Mouse (Mus musculus) thymus, postnatal 4 days (tissue): Measurements from ENCODE around the gene Gtsf1.
"Not testable (repeated sequence)": the region's sequence is repeated elsewhere in the genome, so short reads cannot be mapped to it uniquely, and the experiment has no call there.

ENCODE experiments used
- DNase-seq: peaks from one replicate; pipeline ENCODE4 v3.0.0; 2021

Gene Gtsf1

GRCm38 (mm10) chr15:103430241-103430640, at the start of gene Gtsf1:
Gene Gtsf1 (minus strand): TSS chr15:103430470.
- peak; percentile 7 for DNase-seq

- DNase-seq: no peak
Observed at GRCm38 (mm10) chr15:103479080-103479606, 48.9 kb upstream of the Gtsf1 start.

GRCm38 (mm10) chr15:103473769-103474168, 43.5 kb upstream of the Gtsf1 start:
- no peak for DNase-seq

GRCm38 (mm10) chr15:103473182-103473581, 42.9 kb upstream of the Gtsf1 start:
- no peak for DNase-seq

- DNase-seq: no peak
Observed at GRCm38 (mm10) chr15:103472265-103472664, 42.0 kb upstream of the Gtsf1 start.

- no peak for DNase-seq
Observed at GRCm38 (mm10) chr15:103471488-103472194, 41.4 kb upstream of the Gtsf1 start.

GRCm38 (mm10) chr15:103462539-103463261, 32.4 kb upstream of the Gtsf1 start:
- no peak for DNase-seq

- DNase-seq: no peak
Observed at GRCm38 (mm10) chr15:103454449-103454848, 24.2 kb upstream of the Gtsf1 start.

- peak; percentile 77 for DNase-seq
Observed at GRCm38 (mm10) chr15:103453551-103454218, 23.4 kb upstream of the Gtsf1 start, which contains the start of gene Nckap1l. Gene Nckap1l (plus strand): TSS chr15:103453794.

GRCm38 (mm10) chr15:103448369-103448768, 18.1 kb upstream of the Gtsf1 start, which contains the start of gene Gtsf2:
Gene Gtsf2 (minus strand): TSS chr15:103448469.
- DNase-seq: no peak

GRCm38 (mm10) chr15:103445966-103446365, 15.7 kb upstream of the Gtsf1 start:
- not testable (repeated sequence) for DNase-seq

GRCm38 (mm10) chr15:103427017-103427416, 3.3 kb downstream of the Gtsf1 start:
- DNase-seq: no peak

- not testable (repeated sequence) for DNase-seq
Observed at GRCm38 (mm10) chr15:103405586-103405985, 24.7 kb downstream of the Gtsf1 start.

GRCm38 (mm10) chr15:103401361-103401760, 28.9 kb downstream of the Gtsf1 start:
- no peak for DNase-seq

- no peak for DNase-seq
Observed at GRCm38 (mm10) chr15:103393577-103393976, 36.7 kb downstream of the Gtsf1 start.

GRCm38 (mm10) chr15:103388556-103389145, 41.6 kb downstream of the Gtsf1 start:
- no peak for DNase-seq

- no peak for DNase-seq
Observed at GRCm38 (mm10) chr15:103383771-103384488, 46.3 kb downstream of the Gtsf1 start.

- no peak for DNase-seq
Observed at GRCm38 (mm10) chr15:103382795-103383406, 47.4 kb downstream of the Gtsf1 start.

- DNase-seq: no peak
Observed at GRCm38 (mm10) chr15:103382075-103382474, 48.2 kb downstream of the Gtsf1 start.

- no peak for DNase-seq
Observed at GRCm38 (mm10) chr15:103378665-103379356, 51.5 kb downstream of the Gtsf1 start.
